Mouse (Mus musculus): ENCODE results near the gene Olfr857. TPM values are rescaled to one million over a fixed set of nuclear protein-coding genes. Genes with fewer than 3 reads are reported as not detected.

The Olfr857 gene
- not detected in 2 replicates for polyA plus RNA-seq (2021; fragmentation: Nextera tagmentation)
- long read RNA-seq, experiment 1, result 0 reads
- long read RNA-seq, experiment 2, result 0 reads

DNA sequence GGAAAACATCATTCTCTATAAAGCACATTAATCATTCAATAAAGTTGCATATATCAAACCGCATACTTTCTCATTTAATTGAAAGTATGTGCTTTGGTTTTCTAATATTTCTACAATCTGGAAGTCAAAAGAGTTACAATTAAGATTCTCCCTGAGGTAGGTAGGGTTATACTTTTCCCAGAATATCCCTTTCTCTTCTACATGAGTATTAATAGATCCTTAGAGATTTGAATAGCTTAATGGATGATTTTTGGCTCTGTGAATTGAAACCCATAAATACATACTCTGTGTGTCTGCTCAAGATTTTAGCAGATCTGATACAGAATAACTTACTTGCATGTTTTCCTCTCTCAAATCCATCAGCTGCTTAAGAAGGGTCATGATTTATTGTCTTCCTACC is at the start of gene Olfr857:
Olfr857 (plus strand) TSS at position 301 of the 400 bp plus-strand sequence.

Other genes with a start within 250 kb of the Olfr857 start
- gene Olfr850, start 231.2 kb upstream of the Olfr857 start, polyA plus RNA-seq (2021; fragmentation: Nextera tagmentation), result not detected in 2 replicates
- gene Olfr851, start 216.1 kb upstream of the Olfr857 start, polyA plus RNA-seq (2021; fragmentation: Nextera tagmentation), result not detected in 2 replicates
- gene Olfr853, start 168.4 kb upstream of the Olfr857 start, polyA plus RNA-seq (2021; fragmentation: Nextera tagmentation), result not detected in 2 replicates
- not detected in 2 replicates for gene Olfr854, start 142.1 kb upstream of the Olfr857 start, polyA plus RNA-seq (2021; fragmentation: Nextera tagmentation)
- gene Olfr855, start 126.8 kb upstream of the Olfr857 start, polyA plus RNA-seq (2021; fragmentation: Nextera tagmentation), result not detected in 2 replicates
- gene Zfp317, start 87.3 kb upstream of the Olfr857 start, polyA plus RNA-seq (2021; fragmentation: Nextera tagmentation), result 11.9 and 14.5 TPM in 2 replicates
- not detected in 2 replicates for gene Olfr58, start 70.8 kb downstream of the Olfr857 start, polyA plus RNA-seq (2021; fragmentation: Nextera tagmentation)
- gene Olfr859, start 95.5 kb downstream of the Olfr857 start, polyA plus RNA-seq (2021; fragmentation: Nextera tagmentation), result not detected in 2 replicates
- not detected in 2 replicates for gene Olfr860, start 140.3 kb downstream of the Olfr857 start, polyA plus RNA-seq (2021; fragmentation: Nextera tagmentation)
- not detected in 2 replicates for gene Olfr862, start 178.6 kb downstream of the Olfr857 start, polyA plus RNA-seq (2021; fragmentation: Nextera tagmentation)
- 0.36 and 0.44 TPM in 2 replicates for gene Olfr77, start 207.4 kb downstream of the Olfr857 start, polyA plus RNA-seq (2021; fragmentation: Nextera tagmentation)